Mouse (Mus musculus) C2C12 (cell line): ENCODE results near the gene Fcgrt. TPM values are rescaled to one million over a fixed set of nuclear protein-coding genes. Genes with fewer than 3 reads are reported as not detected.
A peak's percentile ranks its signal among the peaks of the same experiment; 100 is the strongest.

Experiments
- H3K27me3 ChIP-seq: one replicate; pipeline ENCODE4 v1.6.1; 2011; ENCODE audit not compliant: control insufficient read depth, insufficient read depth, insufficient read length
- H3K36me3 ChIP-seq: one replicate; pipeline ENCODE4 v1.6.1; 2011; ENCODE audit not compliant: control insufficient read depth, insufficient read depth
- H3K4me3 ChIP-seq: one replicate; pipeline ENCODE4 v1.5.1; 2011; ENCODE audit warnings: mild to moderate bottlenecking, control low read depth; ENCODE audit not compliant: poor library complexity, insufficient read depth, severe bottlenecking
- H3K79me2 ChIP-seq: one replicate; pipeline ENCODE4 v1.6.1; 2011; ENCODE audit not compliant: control insufficient read depth, insufficient read depth
- H3K79me3 ChIP-seq: one replicate; pipeline ENCODE4 v1.6.1; 2011; ENCODE audit warnings: low read depth, control low read depth
- H3ac ChIP-seq: one replicate; pipeline ENCODE3; 2011; ENCODE audit warnings: low read depth; ENCODE audit not compliant: control insufficient read depth, insufficient read length
- CEBPB ChIP-seq: IDR thresholded peaks from one replicate; pipeline ENCODE4 v1.6.1; 2011; ENCODE audit warnings: low read depth, mild to moderate bottlenecking, control low read depth, moderate library complexity
- CTCF ChIP-seq: IDR thresholded peaks from one replicate; pipeline ENCODE4 v1.5.1; 2011; ENCODE audit not compliant: control insufficient read depth, insufficient read depth, insufficient read length
- FOSL1 ChIP-seq: IDR thresholded peaks from one replicate; pipeline ENCODE4 v1.8.0; 2011; ENCODE audit warnings: mild to moderate bottlenecking, low read length; ENCODE audit not compliant: poor library complexity, insufficient read depth, severe bottlenecking
- MAX ChIP-seq: IDR thresholded peaks from one replicate; pipeline ENCODE4 v1.6.1; 2011; ENCODE audit warnings: mild to moderate bottlenecking, control low read depth
- MYOD1 ChIP-seq: IDR thresholded peaks from one replicate; pipeline ENCODE4 v1.6.1; 2011; ENCODE audit warnings: low read depth; ENCODE audit not compliant: control insufficient read depth, insufficient read length
- MYOG ChIP-seq: IDR thresholded peaks from one replicate; pipeline ENCODE4 v1.6.1; 2011; ENCODE audit not compliant: control insufficient read depth, insufficient read length; ENCODE audit errors: extremely low read depth
- USF1 ChIP-seq: IDR thresholded peaks from one replicate; pipeline ENCODE4 v1.6.1; 2011; ENCODE audit warnings: low read depth, mild to moderate bottlenecking, control low read depth, moderate library complexity
- polyA plus RNA-seq: library from polyadenylated mRNA; unstranded; fragments of >200 nt; fragmentation: generic; extraction: Trizol; gene quantifications from one replicate; pipeline ENCODE4 v1.2.1, GENCODE M21; 2012; ENCODE audit warnings: missing spikeins

Fcgrt gene
- polyA plus RNA-seq, 1 experiment = 30.7 TPM

DNA sequence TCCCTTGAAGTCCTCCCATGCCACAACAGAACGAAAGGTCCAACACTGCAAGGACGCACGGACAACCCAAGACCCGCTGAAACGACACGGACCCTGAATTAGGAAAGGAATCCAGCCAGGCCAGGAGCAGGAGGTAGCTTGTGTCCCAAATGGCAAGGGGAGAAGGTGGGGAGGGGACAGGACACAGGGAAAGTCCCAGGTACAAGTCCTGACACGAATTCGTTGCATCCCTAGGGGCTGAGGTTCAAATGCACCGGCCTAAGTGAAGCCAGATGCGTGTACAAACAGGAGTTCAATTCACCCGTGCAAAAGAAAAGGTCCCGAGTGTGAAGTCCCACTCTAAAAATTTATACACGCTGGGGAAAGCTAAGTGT lies 52.1 kb downstream of the Fcgrt start:
- Histone ChIP-seq H3K4me3 (peak overlapping the region; percentile 60), H3K27me3 (no peaks in the 10 kb centered on the region), H3K36me3 (peaks cover 23% of the 10 kb centered on the region), H3K79me3 (peaks cover 18% of the 10 kb centered on the region), H3K79me2 (peaks cover 47% of the 10 kb centered on the region), H3ac (peak overlapping the region; percentile 92)
- TF ChIP-seq USF1 (no peak), MAX (no peak), CTCF (no peak), MYOD1 (no peak), MYOG (no peak), FOSL1 (no peak), CEBPB (no peak)

GRCm38 (mm10) chr7:45050945-45051600 lies 52.6 kb downstream of the Fcgrt start:
- Histone ChIP-seq H3K36me3 (peaks cover 28% of the 10 kb centered on the region), H3K4me3 (peak overlapping the region; percentile 60), H3K27me3 (no peaks in the 10 kb centered on the region), H3ac (peak overlapping the region; percentile 92), H3K79me2 (peaks cover 47% of the 10 kb centered on the region), H3K79me3 (peaks cover 21% of the 10 kb centered on the region)
- no peak for TF ChIP-seq MYOG
- no peak for TF ChIP-seq FOSL1
- no peak for TF ChIP-seq CEBPB
- no peak for TF ChIP-seq USF1
- no peak for TF ChIP-seq CTCF
- no peak for TF ChIP-seq MYOD1
- no peak for TF ChIP-seq MAX

- no peak for TF ChIP-seq CEBPB
- no peak for TF ChIP-seq CTCF
- TF ChIP-seq MYOG = no peak
- TF ChIP-seq FOSL1 = no peak
- TF ChIP-seq MAX = no peak
- no peak for TF ChIP-seq USF1
- no peak for TF ChIP-seq MYOD1
- Histone ChIP-seq H3ac (no peak overlapping the region), H3K36me3 (peaks cover 40% of the 10 kb centered on the region), H3K27me3 (no peaks in the 10 kb centered on the region), H3K79me2 (peaks cover 47% of the 10 kb centered on the region), H3K4me3 (no peak overlapping the region), H3K79me3 (peaks cover 21% of the 10 kb centered on the region)
Observed at GRCm38 (mm10) chr7:45048923-45049657, 54.6 kb downstream of the Fcgrt start.

DNA sequence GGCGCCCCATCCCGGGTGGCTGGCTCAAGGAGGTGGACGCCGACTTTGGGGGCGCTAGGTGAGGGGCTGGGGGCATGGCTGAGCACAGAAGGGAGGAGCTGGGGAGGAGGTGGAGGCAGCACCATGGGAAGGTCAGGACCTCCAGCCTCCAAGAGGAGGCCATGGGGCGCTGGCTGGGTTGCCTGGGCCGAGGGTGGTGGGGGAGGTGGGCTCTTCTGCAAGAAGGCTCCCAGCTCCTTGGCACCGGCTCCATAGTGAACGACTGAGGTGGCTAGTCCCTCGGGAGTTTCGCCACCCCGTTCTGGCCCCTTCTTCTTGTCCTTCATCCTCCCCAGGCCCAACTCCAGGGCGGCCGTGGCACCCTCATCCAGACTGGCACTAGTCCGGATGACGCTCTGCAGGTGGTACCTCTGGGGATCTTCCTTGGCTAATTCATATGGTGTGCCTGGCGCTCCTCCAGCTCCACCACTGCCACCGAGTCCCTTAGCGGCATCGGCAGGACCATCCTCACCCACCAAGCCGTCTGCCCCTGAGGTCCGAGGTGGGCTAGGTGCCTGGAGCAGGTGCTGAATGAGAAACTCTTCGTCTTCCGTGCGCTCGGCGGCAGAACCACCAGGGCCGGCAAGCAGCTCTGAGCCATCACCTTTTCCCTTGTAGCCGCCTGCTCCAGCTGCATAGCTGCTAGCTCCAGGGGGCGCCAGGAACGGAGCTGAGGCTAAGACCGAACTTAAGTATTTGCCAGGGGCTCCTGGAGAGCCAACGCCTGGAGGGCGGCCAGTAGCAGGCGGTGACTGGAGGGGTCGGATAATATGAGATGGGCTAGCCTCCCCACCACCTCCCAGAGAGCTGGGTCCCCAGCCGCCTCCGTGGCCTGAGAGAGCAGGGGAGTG lies 55.4 kb downstream of the Fcgrt start:
- Histone ChIP-seq H3K4me3 (no peak overlapping the region), H3K79me2 (peaks cover 47% of the 10 kb centered on the region), H3K27me3 (no peaks in the 10 kb centered on the region), H3K36me3 (peaks cover 44% of the 10 kb centered on the region), H3ac (no peak overlapping the region), H3K79me3 (peaks cover 21% of the 10 kb centered on the region)
- TF ChIP-seq MYOG (no peak), FOSL1 (no peak), CTCF (no peak), CEBPB (no peak), MAX (no peak), USF1 (no peak), MYOD1 (no peak)

DNA sequence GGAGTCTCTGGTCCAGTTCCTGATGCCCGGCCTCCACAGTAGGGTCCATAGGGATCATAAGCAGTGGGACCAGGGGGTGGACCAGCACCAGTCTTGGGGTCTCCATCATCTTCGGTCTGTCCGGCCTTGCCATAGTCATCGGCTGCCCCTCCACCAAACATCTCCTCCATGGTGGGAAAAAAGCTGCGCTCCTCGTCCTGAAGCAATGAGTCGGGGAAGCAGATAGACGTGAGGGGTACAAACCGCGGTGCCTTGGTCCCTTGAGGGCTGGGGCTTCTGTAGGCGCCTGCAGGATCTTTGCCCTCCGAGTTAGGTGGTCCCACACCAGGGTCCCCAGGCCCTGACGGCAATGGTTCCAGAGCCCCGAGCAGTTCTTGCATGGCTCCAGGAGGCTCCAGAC lies 56.2 kb downstream of the Fcgrt start:
- TF ChIP-seq FOSL1 (no peak), CTCF (no peak), MYOG (no peak), MYOD1 (no peak), CEBPB (no peak), MAX (no peak), USF1 (no peak)
- no peak overlapping the region for H3ac ChIP-seq
- no peak overlapping the region for H3K4me3 ChIP-seq
- peaks cover 46% of the 10 kb centered on the region for H3K36me3 ChIP-seq
- peaks cover 45% of the 10 kb centered on the region for H3K79me2 ChIP-seq
- peaks cover 21% of the 10 kb centered on the region for H3K79me3 ChIP-seq
- H3K27me3 ChIP-seq = no peaks in the 10 kb centered on the region
